Mouse (Mus musculus) frontal cortex, postnatal 10 days (tissue): ENCODE measurements at regions not wholly inside any gene's neighbourhood (a gene's known extent, or its start where the extent isn't known, plus 50 kb on each side); places are given as distances from the start of the nearest gene placed in this dataset.

ENCODE experiments used
- DNase-seq, 2 experiments: peaks; one replicate each; pipeline ENCODE4 v3.0.0; 2022; ENCODE audit warnings: low spot score in 2 of 2, mixed read lengths in 1 of 2

- DNase-seq, result no peak
Measured at GRCm38 (mm10) chr4:142381168-142381567, 142.0 kb upstream of the Kazn start.

- no peak for DNase-seq
Measured at GRCm38 (mm10) chr4:142378452-142378851, 139.3 kb upstream of the Kazn start.

GRCm38 (mm10) chr4:142367774-142368173 is 128.6 kb upstream of the Kazn start:
- DNase-seq, result no peak

- no peak for DNase-seq
Measured at GRCm38 (mm10) chr4:142362071-142362470, 122.9 kb upstream of the Kazn start.

GRCm38 (mm10) chr4:142358866-142359265 is 119.7 kb upstream of the Kazn start:
- DNase-seq, result no peak

GRCm38 (mm10) chr4:142355387-142355786 is 116.2 kb upstream of the Kazn start:
- DNase-seq, result no peak

- DNase-seq, result no peak
Measured at GRCm38 (mm10) chr4:142353526-142353925, 114.3 kb upstream of the Kazn start.

GRCm38 (mm10) chr4:142351831-142352230 is 112.6 kb upstream of the Kazn start:
- DNase-seq, result no peak

- DNase-seq, result no peak
Measured at GRCm38 (mm10) chr4:142350986-142351385, 111.8 kb upstream of the Kazn start.

- DNase-seq, result no peak
Measured at GRCm38 (mm10) chr4:142348910-142349309, 109.7 kb upstream of the Kazn start.

- no peak for DNase-seq
Measured at GRCm38 (mm10) chr4:142342482-142343206, 103.4 kb upstream of the Kazn start.

GRCm38 (mm10) chr4:142341305-142341704 is 102.1 kb upstream of the Kazn start:
- DNase-seq, result no peak

- DNase-seq, result peak in 1 of 2 experiments; percentile 35
Measured at GRCm38 (mm10) chr4:142340057-142340456, 100.9 kb upstream of the Kazn start.

- DNase-seq, result no peak
Measured at GRCm38 (mm10) chr4:142337701-142338100, 98.5 kb upstream of the Kazn start.

GRCm38 (mm10) chr4:142336943-142337342 is 97.7 kb upstream of the Kazn start:
- DNase-seq, result no peak

- DNase-seq, result no peak
Measured at GRCm38 (mm10) chr4:142334084-142334483, 94.9 kb upstream of the Kazn start.

GRCm38 (mm10) chr4:142330599-142330998 is 91.4 kb upstream of the Kazn start:
- no peak for DNase-seq

GRCm38 (mm10) chr4:142329600-142329999 is 90.4 kb upstream of the Kazn start:
- DNase-seq, result no peak

- DNase-seq, result no peak
Measured at GRCm38 (mm10) chr4:142326511-142326910, 87.3 kb upstream of the Kazn start.

- no peak for DNase-seq
Measured at GRCm38 (mm10) chr4:142321209-142321863, 82.1 kb upstream of the Kazn start.

GRCm38 (mm10) chr4:142310282-142310681 is 71.1 kb upstream of the Kazn start:
- DNase-seq, result no peak

- no peak for DNase-seq
Measured at GRCm38 (mm10) chr4:142308271-142308670, 69.1 kb upstream of the Kazn start.

- no peak for DNase-seq
Measured at GRCm38 (mm10) chr4:142307321-142307720, 68.1 kb upstream of the Kazn start.
